Mouse (Mus musculus) lung, adult 2 months (tissue): ENCODE measurements around the gene Olfr46.
"Not testable (repeated sequence)": the region's sequence is repeated elsewhere in the genome, so short reads cannot be mapped to it uniquely, and the experiment has no call there.

Experiments
- CTCF ChIP-seq: fragments of 200-500 bp; IDR thresholded peaks from 2 replicates; pipeline ENCODE4 v1.5.1; 2011; ENCODE audit warnings: mild to moderate bottlenecking, low read length, control low read depth; ENCODE audit not compliant: insufficient read depth
- POLR2A ChIP-seq: fragments of 200-500 bp; IDR thresholded peaks from 2 replicates; pipeline ENCODE4 v1.6.1; 2011; ENCODE audit warnings: low read depth, mild to moderate bottlenecking, control low read depth, low read length, borderline replicate concordance; ENCODE audit errors: extremely low read depth

- not testable (repeated sequence) for TF ChIP-seq CTCF, POLR2A
Measured at GRCm38 (mm10) chr7:140628670-140629069, 27.6 kb downstream of the Olfr46 start, which contains the start of gene Olfr61.
